Mouse (Mus musculus) embryonic facial prominence, embryonic 12.5 days (tissue): ENCODE measurements around the gene Etv6. TPM values are rescaled to one million over a fixed set of nuclear protein-coding genes. Genes with fewer than 3 reads are reported as not detected.

Experiments
- ATAC-seq: fragments of 200-750 bp; cut with Nextera tagmentation; 2 replicates; pipeline ENCODE4 v1.8.0; 2017; ENCODE audit not compliant: insufficient number of reproducible peaks, insufficient read depth, low FRiP score, low TSS enrichment
- H3K27ac ChIP-seq: fragments of 300-500 bp; sonication (generic); 2 replicates; pipeline ENCODE4 v1.5.1; 2016; ENCODE audit warnings: mild to moderate bottlenecking
- H3K27me3 ChIP-seq: fragments of 300-500 bp; sonication (generic); 2 replicates; pipeline ENCODE4 v1.6.1; 2016; ENCODE audit warnings: mild to moderate bottlenecking, moderate library complexity
- H3K36me3 ChIP-seq: fragments of 300-500 bp; sonication (generic); 2 replicates; pipeline ENCODE4 v1.6.1; 2016; ENCODE audit warnings: mild to moderate bottlenecking
- H3K4me1 ChIP-seq: fragments of 300-500 bp; sonication (generic); 2 replicates; pipeline ENCODE4 v1.6.1; 2016
- H3K4me2 ChIP-seq: fragments of 300-500 bp; sonication (generic); replicated peaks from 2 replicates; pipeline ENCODE4 v1.6.1; 2016; ENCODE audit warnings: mild to moderate bottlenecking, moderate library complexity
- H3K4me3 ChIP-seq: fragments of 300-500 bp; sonication (generic); 2 replicates; pipeline ENCODE4 v1.5.1; 2016; ENCODE audit warnings: mild to moderate bottlenecking
- H3K9ac ChIP-seq: fragments of 300-500 bp; sonication (generic); 2 replicates; pipeline ENCODE4 v1.6.1; 2016; ENCODE audit warnings: mild to moderate bottlenecking, moderate library complexity
- H3K9me3 ChIP-seq: fragments of 300-500 bp; sonication (generic); 2 replicates; pipeline ENCODE4 v1.6.1; 2016; ENCODE audit warnings: mild to moderate bottlenecking, moderate library complexity
- whole genome bisulfite sequencing: fragments of 180-500 bp; shearing (Covaris S2); methylation state at CpG from one replicate; pipeline ENCODE4 v1.1.7; 2016; 5-methylcytosine and 5-hydroxymethylcytosine counted together
- polyA plus RNA-seq: library from polyadenylated mRNA; unstranded; fragments of >200 nt; fragmentation: Nextera tagmentation; extraction: Ambion mirVana; gene quantifications from 2 replicates; pipeline ENCODE4 v1.2.1, GENCODE M21; 2016

Gene Etv6
- polyA plus RNA-seq, 1 experiment from 2014 or later, result 15.8 TPM

GRCm38 (mm10) chr6:134079112-134079511 lies 43.6 kb downstream of the Etv6 start:
- Histone ChIP-seq H3K36me3 (0 out of 2 replicates have a peak, but pooled peaks cover 9% of the 10 kb centered on the region), H3K4me3 (no peak overlapping the region), H3K27ac (no peak overlapping the region), H3K4me1 (peaks cover 5% of the 10 kb centered on the region; the same call in 1 of the 2 replicates), H3K27me3 (no peaks in the 10 kb centered on the region), H3K4me2 (no peak overlapping the region), H3K9ac (no peak overlapping the region), H3K9me3 (no peaks in the 10 kb centered on the region)
- ATAC-seq, result no peak
- 86% methylated on average over 9 of the region's 9 CpGs for WGBS

- no peaks in the 10 kb centered on the region for H3K27me3 ChIP-seq
- WGBS, result 90% methylated on average over 2 of the region's 2 CpGs
Measured at GRCm38 (mm10) chr6:134079563-134079962, 44.1 kb downstream of the Etv6 start.

GRCm38 (mm10) chr6:134080946-134081345 lies 45.4 kb downstream of the Etv6 start:
- H3K4me3 ChIP-seq, result no peak overlapping the region
- peaks cover 4% of the 10 kb centered on the region; the same call in 1 of the 2 replicates for H3K36me3 ChIP-seq
- H3K27me3 ChIP-seq, result no peaks in the 10 kb centered on the region
- H3K4me1 ChIP-seq, result peaks cover 8% of the 10 kb centered on the region
- H3K4me2 ChIP-seq, result no peak overlapping the region
- no peak overlapping the region for H3K27ac ChIP-seq
- no peak overlapping the region for H3K9ac ChIP-seq
- no peaks in the 10 kb centered on the region for H3K9me3 ChIP-seq
- 96% methylated on average over 5 of the region's 5 CpGs for WGBS
- no peak for ATAC-seq

More at GRCm38 (mm10) chr6:134079563-134079962, 44.1 kb downstream of the Etv6 start:
- Histone ChIP-seq H3K4me3 (no peak overlapping the region), H3K4me2 (no peak overlapping the region), H3K9me3 (no peaks in the 10 kb centered on the region), H3K27ac (no peak overlapping the region), H3K36me3 (0 out of 2 replicates have a peak, but pooled peaks cover 9% of the 10 kb centered on the region), H3K9ac (no peak overlapping the region), H3K4me1 (peaks cover 5% of the 10 kb centered on the region; the same call in 1 of the 2 replicates)
- no peak for ATAC-seq

- 91% methylated on average over 15 of the region's 15 CpGs for WGBS
- H3K4me2 ChIP-seq, result no peak overlapping the region
- no peak for ATAC-seq
- H3K27ac ChIP-seq, result no peak overlapping the region
- H3K27me3 ChIP-seq, result no peaks in the 10 kb centered on the region
- H3K9me3 ChIP-seq, result no peaks in the 10 kb centered on the region
- H3K4me1 ChIP-seq, result peaks cover 15% of the 10 kb centered on the region
- H3K9ac ChIP-seq, result no peak overlapping the region
- H3K4me3 ChIP-seq, result no peak overlapping the region
- peaks cover 4% of the 10 kb centered on the region; the same call in 1 of the 2 replicates for H3K36me3 ChIP-seq
Measured at GRCm38 (mm10) chr6:134082229-134082920, 46.9 kb downstream of the Etv6 start.

- H3K9me3 ChIP-seq, result no peaks in the 10 kb centered on the region
- no peak overlapping the region for H3K9ac ChIP-seq
- H3K27ac ChIP-seq, result no peak overlapping the region
- no peak overlapping the region for H3K4me3 ChIP-seq
- no peaks in the 10 kb centered on the region; the same call in 1 of the 2 replicates for H3K36me3 ChIP-seq
- no peak for ATAC-seq
- 81% methylated on average over 4 of the region's 4 CpGs for WGBS
- H3K4me1 ChIP-seq, result peaks cover 15% of the 10 kb centered on the region
- no peak overlapping the region for H3K4me2 ChIP-seq
- no peaks in the 10 kb centered on the region for H3K27me3 ChIP-seq
Measured at GRCm38 (mm10) chr6:134083428-134083827, 47.9 kb downstream of the Etv6 start.

- ATAC-seq, result no peak
- no peaks in the 10 kb centered on the region; the same call in 1 of the 2 replicates for H3K36me3 ChIP-seq
- H3K9me3 ChIP-seq, result no peaks in the 10 kb centered on the region
- no peak overlapping the region for H3K27ac ChIP-seq
- H3K4me1 ChIP-seq, result peaks cover 18% of the 10 kb centered on the region
- H3K9ac ChIP-seq, result no peak overlapping the region
- 45% methylated on average over 7 of the region's 7 CpGs for WGBS
- H3K27me3 ChIP-seq, result no peaks in the 10 kb centered on the region
- no peak overlapping the region for H3K4me2 ChIP-seq
- no peak overlapping the region for H3K4me3 ChIP-seq
Measured at GRCm38 (mm10) chr6:134086351-134086750, 50.9 kb downstream of the Etv6 start.

- no peak overlapping the region for H3K27ac ChIP-seq
- ATAC-seq, result no peak
- no peak overlapping the region for H3K4me2 ChIP-seq
- no peak overlapping the region for H3K9ac ChIP-seq
- H3K9me3 ChIP-seq, result no peaks in the 10 kb centered on the region
- H3K27me3 ChIP-seq, result no peaks in the 10 kb centered on the region
- H3K36me3 ChIP-seq, result no peaks in the 10 kb centered on the region; the same call in 1 of the 2 replicates
- H3K4me3 ChIP-seq, result no peak overlapping the region
- 77% methylated on average over 4 of the region's 4 CpGs for WGBS
- H3K4me1 ChIP-seq, result peaks cover 18% of the 10 kb centered on the region
Measured at GRCm38 (mm10) chr6:134087709-134088108, 52.2 kb downstream of the Etv6 start.

- H3K27me3 ChIP-seq, result no peaks in the 10 kb centered on the region
- WGBS, result 76% methylated on average over 7 of the region's 7 CpGs
Measured at GRCm38 (mm10) chr6:134089671-134090377, 54.3 kb downstream of the Etv6 start.

GRCm38 (mm10) chr6:134090378-134090692 lies 54.8 kb downstream of the Etv6 start:
- no peak overlapping the region for H3K27ac ChIP-seq
- WGBS, result 48% methylated on average over 4 of the region's 4 CpGs
- no peak for ATAC-seq
- no peak overlapping the region for H3K9ac ChIP-seq
- H3K27me3 ChIP-seq, result no peaks in the 10 kb centered on the region
- H3K36me3 ChIP-seq, result peaks cover 5% of the 10 kb centered on the region; the same call in 1 of the 2 replicates
- H3K9me3 ChIP-seq, result no peaks in the 10 kb centered on the region
- no peak overlapping the region for H3K4me3 ChIP-seq
- H3K4me2 ChIP-seq, result no peak overlapping the region
- H3K4me1 ChIP-seq, result peaks cover 18% of the 10 kb centered on the region

More at GRCm38 (mm10) chr6:134089671-134090377, 54.3 kb downstream of the Etv6 start:
- peaks cover 18% of the 10 kb centered on the region for H3K4me1 ChIP-seq
- H3K4me2 ChIP-seq, result no peak overlapping the region
- no peak for ATAC-seq
- no peaks in the 10 kb centered on the region for H3K9me3 ChIP-seq
- no peak overlapping the region for H3K4me3 ChIP-seq
- H3K36me3 ChIP-seq, result peaks cover 5% of the 10 kb centered on the region; the same call in 1 of the 2 replicates
- H3K9ac ChIP-seq, result no peak overlapping the region
- H3K27ac ChIP-seq, result no peak overlapping the region

GRCm38 (mm10) chr6:134090875-134091274 lies 55.4 kb downstream of the Etv6 start:
- H3K9me3 ChIP-seq, result no peaks in the 10 kb centered on the region
- 85% methylated on average over 4 of the region's 4 CpGs for WGBS
- peaks cover 16% of the 10 kb centered on the region for H3K4me1 ChIP-seq
- H3K27me3 ChIP-seq, result no peaks in the 10 kb centered on the region
- peaks cover 5% of the 10 kb centered on the region; the same call in 1 of the 2 replicates for H3K36me3 ChIP-seq
- no peak for ATAC-seq
- H3K27ac ChIP-seq, result peak overlapping the region; percentile 68
- no peak overlapping the region for H3K4me3 ChIP-seq
- no peak overlapping the region for H3K9ac ChIP-seq
- no peak overlapping the region for H3K4me2 ChIP-seq

GRCm38 (mm10) chr6:134091398-134091801 lies 55.9 kb downstream of the Etv6 start:
- Histone ChIP-seq H3K4me2 (no peak overlapping the region), H3K36me3 (peaks cover 5% of the 10 kb centered on the region; the same call in 1 of the 2 replicates), H3K9ac (no peak overlapping the region), H3K27me3 (no peaks in the 10 kb centered on the region), H3K9me3 (no peaks in the 10 kb centered on the region), H3K4me1 (peaks cover 11% of the 10 kb centered on the region), H3K27ac (peak overlapping the region; percentile 68), H3K4me3 (no peak overlapping the region)
- no peak for ATAC-seq
- 41% methylated on average over 8 of the region's 8 CpGs for WGBS

GRCm38 (mm10) chr6:134094066-134094465 lies 58.6 kb downstream of the Etv6 start:
- Histone ChIP-seq H3K27ac (no peak overlapping the region), H3K36me3 (peaks cover 5% of the 10 kb centered on the region; the same call in 1 of the 2 replicates), H3K27me3 (no peaks in the 10 kb centered on the region), H3K4me3 (no peak overlapping the region), H3K9ac (no peak overlapping the region), H3K9me3 (no peaks in the 10 kb centered on the region), H3K4me2 (no peak overlapping the region), H3K4me1 (0 out of 2 replicates have a peak, but pooled peaks cover 8% of the 10 kb centered on the region)
- 87% methylated on average over 5 of the region's 5 CpGs for WGBS
- ATAC-seq, result no peak
